Mouse (Mus musculus) frontal cortex, postnatal 36 days (tissue): ENCODE results near the gene Son.
A peak's percentile ranks its signal among the peaks of the same experiment; 100 is the strongest.
"Not testable (repeated sequence)": the region's sequence is repeated elsewhere in the genome, so short reads cannot be mapped to it uniquely, and the experiment has no call there.

Source experiments
- DNase-seq, 2 experiments: peaks; one replicate each; pipeline ENCODE4 v3.0.0; 2022; ENCODE audit warnings: low spot score in 2 of 2

The Son gene

GRCm38 (mm10) chr16:91639161-91639560 lies 8.1 kb upstream of the Son start:
- no peak for DNase-seq

DNA sequence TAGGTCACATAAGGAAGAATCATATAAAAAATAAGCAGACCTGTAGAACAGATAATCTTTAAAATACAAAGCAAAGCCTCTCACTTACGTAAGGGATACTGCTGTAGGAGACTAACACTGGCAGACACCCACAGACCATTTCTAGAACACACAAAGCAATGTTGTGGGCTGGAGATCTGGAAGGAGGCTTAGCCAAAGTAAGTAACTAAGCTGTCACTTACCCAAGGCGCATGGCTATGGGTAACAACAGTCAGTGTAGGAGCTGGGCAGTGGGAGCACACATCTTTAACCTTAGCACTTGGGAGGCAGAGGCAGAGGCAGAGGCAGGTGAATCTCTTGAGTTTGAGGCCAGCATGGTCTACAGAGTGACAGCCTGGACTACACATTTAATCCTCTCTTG lies 7.7 kb upstream of the Son start:
- DNase-seq = peak; percentile 28 to 46

DNA sequence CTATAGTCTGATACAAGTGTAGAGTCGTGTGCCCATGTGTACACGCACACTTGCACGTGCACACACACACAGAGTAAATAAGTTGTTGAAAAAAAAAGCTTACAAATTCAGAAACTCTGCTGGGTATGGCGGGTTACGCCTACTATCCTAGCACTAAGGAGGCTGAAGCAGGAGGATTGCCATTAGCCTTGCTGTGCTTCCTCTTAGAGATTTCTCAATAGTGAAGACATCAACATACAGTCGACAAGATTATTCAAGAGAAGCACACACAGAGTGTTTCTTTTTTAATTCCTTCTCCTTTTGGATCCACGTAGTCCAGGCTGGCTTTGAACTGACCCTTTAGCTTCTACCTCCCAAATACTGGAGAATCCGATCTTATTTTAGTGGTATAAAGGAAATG lies 7.1 kb upstream of the Son start:
- no peak for DNase-seq

GRCm38 (mm10) chr16:91644901-91645300 lies 2.4 kb upstream of the Son start:
- no peak for DNase-seq

GRCm38 (mm10) chr16:91645420-91645819 lies 1.9 kb upstream of the Son start:
- DNase-seq = not testable (repeated sequence)

DNA sequence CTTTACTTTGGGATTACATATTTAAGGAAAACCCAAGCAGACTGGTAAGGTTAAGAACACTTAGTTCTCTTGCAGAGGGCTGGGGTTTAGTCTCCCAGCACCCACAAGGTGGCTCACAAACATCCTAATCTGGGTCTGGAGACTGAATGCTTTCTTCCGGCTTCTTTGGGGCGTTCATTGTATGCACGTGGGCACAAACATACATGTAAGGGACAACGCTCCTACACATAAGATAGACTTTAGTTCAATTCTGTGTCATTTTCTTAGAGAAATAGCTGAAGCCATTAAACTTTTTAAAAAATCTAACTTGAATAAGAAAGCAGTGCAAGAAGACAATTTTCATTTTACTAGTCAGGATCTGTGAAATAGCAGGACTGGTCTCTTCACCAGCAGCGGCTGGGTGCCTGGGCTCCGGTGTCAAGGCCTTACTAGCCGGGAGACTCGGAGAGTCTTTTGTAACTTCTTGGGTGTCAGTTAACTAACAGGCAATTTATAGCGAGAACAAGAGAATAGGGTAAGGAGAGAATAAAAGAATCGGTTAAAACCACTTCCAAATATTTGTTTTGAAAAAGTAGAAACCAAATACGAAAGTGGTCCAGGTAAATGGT lies 1.2 kb upstream of the Son start:
- no peak for DNase-seq

- DNase-seq = peak; percentile 92 to 93
Observed at GRCm38 (mm10) chr16:91646681-91647419, 456 bp upstream of the Son start, which contains the start of gene Gart. Gene Gart, minus strand, starts transcription at chr16:91646952.

- DNase-seq = peak; percentile 53 to 68
Observed at GRCm38 (mm10) chr16:91648220-91648550, 879 bp downstream of the Son start.

GRCm38 (mm10) chr16:91649246-91649645 lies 1.9 kb downstream of the Son start:
- DNase-seq = no peak

- no peak for DNase-seq
Observed at GRCm38 (mm10) chr16:91649781-91650180, 2.5 kb downstream of the Son start.

DNA sequence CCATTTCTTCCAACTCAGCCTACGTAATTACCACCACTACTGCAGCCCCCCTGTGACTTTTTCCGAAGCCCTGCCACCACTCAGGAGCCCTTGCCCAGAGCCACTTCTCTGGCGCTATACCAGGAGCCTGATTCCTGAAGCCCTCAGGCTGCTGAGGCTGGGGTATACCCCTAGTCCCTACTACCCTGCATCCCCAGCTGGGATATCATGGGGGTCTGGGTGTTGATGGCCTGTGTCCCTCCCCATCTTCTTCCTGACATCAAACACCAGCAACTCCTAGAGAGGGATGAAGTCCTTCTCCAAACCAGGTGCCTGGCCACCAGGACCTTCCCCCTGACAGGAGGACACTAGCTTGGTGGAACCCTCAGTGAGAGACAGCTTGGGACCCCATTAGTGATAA lies 4.9 kb downstream of the Son start:
- no peak for DNase-seq

GRCm38 (mm10) chr16:91655285-91655684 lies 8.0 kb downstream of the Son start:
- no peak for DNase-seq

DNA sequence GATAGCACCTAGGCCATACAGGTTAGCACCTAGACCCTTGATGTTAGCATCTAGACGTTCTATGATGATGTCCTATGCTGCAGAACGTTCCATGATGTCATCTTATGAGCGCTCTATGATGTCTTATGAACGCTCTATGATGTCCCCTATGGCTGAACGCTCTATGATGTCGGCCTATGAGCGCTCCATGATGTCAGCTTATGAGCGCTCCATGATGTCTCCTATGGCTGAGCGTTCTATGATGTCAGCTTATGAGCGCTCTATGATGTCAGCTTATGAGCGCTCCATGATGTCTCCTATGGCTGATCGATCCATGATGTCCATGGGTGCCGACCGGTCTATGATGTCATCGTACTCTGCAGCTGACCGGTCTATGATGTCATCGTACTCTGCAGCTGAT lies 10.0 kb downstream of the Son start:
- no peak for DNase-seq

DNA sequence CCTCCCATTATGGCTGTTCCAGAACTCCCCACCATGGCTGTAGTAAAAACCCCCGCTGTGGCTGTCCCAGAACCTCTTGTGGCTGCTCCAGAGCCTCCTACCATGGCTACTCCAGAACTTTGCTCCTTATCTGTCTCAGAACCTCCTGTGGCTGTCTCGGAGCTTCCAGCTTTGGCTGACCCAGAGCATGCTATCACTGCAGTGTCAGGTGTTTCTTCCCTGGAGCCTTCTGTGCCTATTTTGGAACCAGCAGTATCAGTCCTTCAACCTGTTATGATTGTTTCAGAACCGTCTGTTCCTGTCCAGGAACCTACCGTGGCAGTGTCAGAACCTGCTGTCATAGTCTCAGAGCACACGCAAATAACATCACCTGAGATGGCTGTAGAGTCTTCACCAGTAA lies 11.2 kb downstream of the Son start:
- DNase-seq = no peak

- DNase-seq = no peak
Observed at GRCm38 (mm10) chr16:91659798-91660197, 12.5 kb downstream of the Son start.

DNA sequence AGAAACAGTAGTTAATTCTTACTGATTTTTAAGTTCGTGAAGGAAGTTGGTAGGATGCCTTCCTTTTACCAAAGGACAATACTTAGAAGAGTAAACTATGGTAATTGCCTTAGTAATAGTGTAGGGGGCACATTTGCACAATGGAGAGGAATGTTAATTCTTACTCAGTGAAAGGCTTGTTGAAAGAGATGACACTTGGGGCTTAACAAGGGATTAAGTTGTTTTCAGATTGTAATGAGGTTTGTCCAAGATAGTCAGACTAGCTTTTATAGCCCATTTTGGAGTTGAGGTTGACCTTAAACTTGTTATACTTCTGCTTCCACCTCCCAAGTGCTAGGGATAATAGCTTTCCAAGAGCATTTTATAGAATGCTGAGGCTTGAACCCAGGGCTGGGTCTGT lies 14.1 kb downstream of the Son start:
- no peak for DNase-seq

DNA sequence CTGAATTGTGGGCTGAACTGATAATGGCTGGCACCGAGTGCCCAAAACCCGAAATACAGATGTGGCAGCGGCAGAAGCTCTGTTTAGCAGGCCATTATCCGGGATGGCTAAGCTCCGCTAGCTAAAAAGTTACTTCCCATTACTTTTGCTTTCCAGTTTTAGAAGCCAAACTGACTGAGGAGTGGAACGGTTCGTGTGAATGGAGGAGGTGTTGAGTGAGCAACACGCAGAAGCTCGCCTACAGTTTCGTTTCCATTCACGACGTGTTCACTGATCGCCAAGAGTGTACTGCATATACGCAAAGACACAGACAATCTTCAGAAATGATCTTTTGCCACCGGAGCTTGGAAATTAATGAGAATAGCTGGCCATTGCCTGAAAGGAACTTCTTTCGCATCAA lies 15.0 kb downstream of the Son start:
- peak; percentile 20 to 37 for DNase-seq

GRCm38 (mm10) chr16:91663795-91664194 lies 16.5 kb downstream of the Son start:
- no peak for DNase-seq

DNA sequence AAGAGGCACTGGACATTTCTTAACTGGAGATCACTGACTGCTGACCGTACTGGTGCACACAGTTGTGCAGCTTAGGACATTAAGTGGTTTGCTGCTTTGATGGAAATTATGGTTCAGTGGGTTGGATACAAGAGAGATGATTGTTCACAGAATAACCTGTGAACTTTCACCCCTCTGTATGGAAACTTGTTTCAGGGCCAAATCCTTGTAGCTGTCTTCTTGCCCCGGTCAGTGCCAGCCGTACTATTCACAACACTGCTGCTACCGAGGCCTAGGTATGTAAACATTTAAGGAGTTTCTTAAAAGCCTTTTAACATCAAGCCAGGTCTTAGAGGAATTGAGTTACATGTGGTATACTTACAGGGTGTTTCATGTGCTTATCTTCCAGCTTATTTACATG lies 27.2 kb downstream of the Son start:
- no peak for DNase-seq

DNA sequence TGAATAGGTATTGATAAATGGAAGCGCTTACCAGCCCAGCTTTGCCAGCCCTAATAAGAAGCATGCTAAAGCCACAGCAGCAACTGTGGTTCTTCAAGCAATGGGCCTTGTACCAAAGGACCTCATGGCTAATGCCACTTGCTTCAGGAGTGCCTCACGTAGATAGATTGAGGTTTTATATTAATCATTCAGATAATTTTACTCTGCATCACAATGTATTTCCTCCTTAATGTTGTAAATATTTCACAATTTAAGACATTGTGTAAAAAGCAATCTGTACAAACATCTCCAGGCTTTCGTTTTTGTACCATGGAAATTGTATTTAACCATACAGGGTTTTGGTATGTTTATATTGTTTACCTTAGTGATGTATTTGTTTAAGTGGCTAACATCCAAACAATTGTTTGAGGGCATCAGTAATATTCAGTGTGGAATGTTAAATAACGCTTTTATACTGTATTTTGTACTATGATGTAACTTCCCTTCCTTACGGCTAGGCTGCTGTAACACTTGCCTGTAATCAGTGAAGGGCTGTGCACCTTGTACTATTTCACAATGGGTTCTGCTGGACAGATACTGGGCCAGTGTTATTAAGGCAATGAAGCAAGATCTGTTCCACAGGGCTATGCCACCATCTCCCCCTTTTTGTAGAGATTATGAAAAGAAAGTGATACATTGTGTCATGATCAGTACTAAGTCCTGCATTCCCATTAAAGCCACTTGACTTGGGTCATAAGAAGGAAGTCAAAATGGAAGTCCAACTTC lies 31.0 kb downstream of the Son start:
- no peak for DNase-seq

- DNase-seq = no peak
Observed at GRCm38 (mm10) chr16:91680656-91681055, 33.4 kb downstream of the Son start.

- DNase-seq = no peak
Observed at GRCm38 (mm10) chr16:91685526-91685925, 38.2 kb downstream of the Son start.

GRCm38 (mm10) chr16:91686369-91686768 lies 39.1 kb downstream of the Son start:
- no peak for DNase-seq
